Mouse (Mus musculus): Measurements from ENCODE around the gene Ica1.

- TF ChIP-seq MAFK (IDR thresholded peaks at IDR 0.05; ENCODE audit: borderline replicate concordance, low read depth, low read length), result no peak
- TF ChIP-seq CTCF (IDR thresholded peaks at IDR 0.05 in 2 of 3, conservative IDR thresholded peaks at IDR 0.05 in 1 of 3; ENCODE audit: control insufficient read depth in 1 of 3, insufficient read depth in 1 of 3, low read depth in 2 of 3, low read length in 3 of 3, poor library complexity in 1 of 3, severe bottlenecking in 1 of 3), result no peak
- TF ChIP-seq TCF12 (IDR thresholded peaks at IDR 0.05; ENCODE audit: low read depth, low read length), result no peak
- no peak for TF ChIP-seq BHLHE40 (IDR thresholded peaks at IDR 0.05; ENCODE audit: borderline replicate concordance, low read depth, low read length)
- no peak for TF ChIP-seq MYC (IDR thresholded peaks at IDR 0.05; ENCODE audit: low read depth, low read length)
- TF ChIP-seq GATA1 (IDR thresholded peaks at IDR 0.05; ENCODE audit: low read depth, low read length), result no peak
- no peak for TF ChIP-seq USF2 (IDR thresholded peaks at IDR 0.05; ENCODE audit: borderline replicate concordance in 1 of 2, insufficient read depth in 1 of 2, low read depth in 1 of 2, low read length in 2 of 2)
Observed at GRCm38 (mm10) chr6:8736493-8736820, 41.8 kb downstream of the Ica1 start.
